Mouse (Mus musculus): ENCODE measurements around the gene Smyd5.

The Smyd5 gene

DNA sequence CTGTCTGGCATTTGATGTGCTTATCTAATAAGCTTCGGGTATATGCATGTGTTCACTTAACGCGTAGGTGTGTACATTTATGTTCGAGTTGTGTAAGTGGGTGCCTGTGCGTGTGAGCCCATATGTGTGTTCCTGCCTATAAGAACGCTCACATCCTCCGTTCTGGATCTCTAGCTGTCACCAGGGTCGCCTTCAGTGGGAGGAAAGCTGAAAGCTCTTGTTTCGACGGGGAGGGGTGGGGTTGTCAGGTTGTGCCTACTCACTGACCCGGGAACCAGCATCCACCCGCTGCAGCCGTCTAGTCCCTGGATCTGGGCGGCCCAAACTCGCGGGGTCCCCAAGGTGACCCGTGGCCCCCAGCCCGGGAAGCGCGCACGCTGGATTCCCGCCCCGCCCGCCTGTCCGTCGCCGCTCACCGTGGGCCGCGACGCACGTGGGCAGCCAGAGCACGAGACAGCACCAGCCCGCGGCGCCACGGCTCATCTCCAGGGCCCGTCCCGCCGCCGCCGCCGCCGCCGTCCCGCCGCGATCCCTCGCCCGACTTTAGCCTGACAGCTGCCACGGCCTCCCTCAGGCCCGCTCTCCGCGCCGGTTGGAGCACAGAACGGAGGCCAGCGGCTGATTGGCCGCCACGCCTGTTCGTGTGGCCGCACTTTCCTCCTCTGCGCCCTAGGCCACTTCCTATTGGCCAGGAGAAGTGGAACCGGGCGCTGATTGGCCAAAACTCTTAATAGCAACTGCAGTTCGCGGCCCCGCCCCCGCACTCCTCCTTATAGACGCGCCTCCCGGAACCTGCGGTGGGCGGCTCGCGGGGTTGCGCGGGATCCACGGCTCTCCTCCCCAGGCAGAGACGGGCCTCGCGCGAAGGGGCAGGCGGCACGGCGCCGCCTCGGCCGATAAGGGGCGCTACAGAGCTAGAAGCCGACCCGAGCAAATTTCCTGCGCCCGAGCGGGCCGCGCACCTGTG is 19.2 kb downstream of the Smyd5 start, which contains the start of gene Cct7:
Gene Cct7, plus strand, starts transcription at position 818 of the 967 bp plus-strand sequence.
- DNase-seq: peak; percentile 99

DNA sequence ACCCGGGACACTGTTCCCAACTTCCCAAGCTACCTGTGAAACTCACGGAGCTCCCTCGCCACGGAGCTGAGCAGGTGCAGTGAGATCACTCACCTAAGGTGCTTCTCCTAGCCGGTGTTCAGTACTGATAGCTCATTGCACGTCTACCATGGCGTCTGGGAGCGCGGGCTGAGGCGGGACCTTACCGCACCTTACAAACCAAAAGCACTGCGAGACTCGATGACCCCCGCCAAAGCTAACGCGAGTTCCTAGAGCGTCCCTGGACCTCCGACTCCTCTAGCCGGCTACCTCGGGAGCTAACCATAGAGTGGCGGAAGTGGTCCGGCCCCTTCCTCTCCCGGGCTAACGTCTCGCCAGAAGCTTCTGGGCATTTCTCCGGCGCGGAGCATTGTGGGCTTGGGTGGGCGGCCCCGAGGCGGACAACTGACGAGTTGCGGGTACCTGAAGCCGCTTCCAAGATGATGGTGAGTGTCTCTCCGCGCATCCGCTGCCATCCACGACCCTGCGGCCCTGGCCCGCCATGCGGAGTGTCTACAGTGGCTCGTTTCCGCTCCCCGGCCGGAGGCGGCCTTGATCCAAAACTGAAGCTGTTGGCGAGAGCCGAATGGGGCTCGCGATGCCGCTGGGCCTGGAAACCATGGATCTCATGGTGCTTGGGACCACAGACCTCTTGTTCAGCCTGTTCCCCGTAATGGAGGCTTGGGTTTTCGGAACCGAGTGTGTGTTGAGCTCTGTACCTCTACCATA is 20.0 kb downstream of the Smyd5 start, which contains the start of gene Pradc1:
Gene Pradc1, minus strand, starts transcription at position 307 of the 747 bp plus-strand sequence.
- DNase-seq: peak; percentile 96

GRCm38 (mm10) chr6:85452411-85452665 is 20.5 kb downstream of the Smyd5 start:
- no peak for DNase-seq

DNA sequence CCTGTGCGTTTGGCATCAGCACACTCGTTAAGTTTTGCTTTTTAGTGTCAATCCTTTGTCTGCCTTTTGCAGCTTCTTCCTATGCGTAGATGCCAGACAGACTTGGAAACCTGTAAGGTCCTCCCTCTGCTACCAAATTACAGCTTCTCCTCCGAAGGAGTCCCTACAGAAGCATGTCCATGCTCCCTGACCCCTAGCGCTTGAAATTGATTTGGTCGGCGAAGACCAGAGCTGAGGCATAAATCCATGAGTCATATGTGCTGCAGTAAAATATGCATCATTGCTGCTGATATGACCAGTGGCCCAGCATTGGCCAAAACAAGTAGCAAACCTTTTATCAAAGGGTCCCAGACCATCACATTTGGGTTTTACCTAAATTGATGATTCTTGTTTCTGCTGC is 21.0 kb downstream of the Smyd5 start:
- DNase-seq: no peak

- no peak for DNase-seq
These were observed 27.8 kb downstream of the Smyd5 start for GRCm38 (mm10) chr6:85459621-85460020.

DNA sequence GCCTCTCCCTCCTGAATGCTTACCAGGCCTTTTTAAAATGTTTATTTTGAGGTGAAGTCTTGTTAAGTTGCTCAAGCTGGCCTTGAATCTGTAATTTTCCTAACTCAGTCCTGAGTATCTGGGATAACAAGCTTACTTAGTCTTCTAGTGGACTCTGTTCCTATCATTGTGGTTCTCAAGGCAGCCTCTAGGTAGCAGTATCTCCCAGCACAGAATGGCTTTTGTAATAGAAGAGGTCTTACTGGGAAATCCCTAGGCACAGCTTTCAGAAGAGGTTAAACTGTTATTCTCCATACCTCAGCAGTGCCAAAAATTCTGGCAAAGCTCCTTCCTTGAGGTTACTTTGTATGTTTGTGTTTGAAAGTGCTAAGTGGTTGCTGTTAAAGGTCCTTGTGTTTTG is 33.6 kb downstream of the Smyd5 start:
- DNase-seq: no peak

DNA sequence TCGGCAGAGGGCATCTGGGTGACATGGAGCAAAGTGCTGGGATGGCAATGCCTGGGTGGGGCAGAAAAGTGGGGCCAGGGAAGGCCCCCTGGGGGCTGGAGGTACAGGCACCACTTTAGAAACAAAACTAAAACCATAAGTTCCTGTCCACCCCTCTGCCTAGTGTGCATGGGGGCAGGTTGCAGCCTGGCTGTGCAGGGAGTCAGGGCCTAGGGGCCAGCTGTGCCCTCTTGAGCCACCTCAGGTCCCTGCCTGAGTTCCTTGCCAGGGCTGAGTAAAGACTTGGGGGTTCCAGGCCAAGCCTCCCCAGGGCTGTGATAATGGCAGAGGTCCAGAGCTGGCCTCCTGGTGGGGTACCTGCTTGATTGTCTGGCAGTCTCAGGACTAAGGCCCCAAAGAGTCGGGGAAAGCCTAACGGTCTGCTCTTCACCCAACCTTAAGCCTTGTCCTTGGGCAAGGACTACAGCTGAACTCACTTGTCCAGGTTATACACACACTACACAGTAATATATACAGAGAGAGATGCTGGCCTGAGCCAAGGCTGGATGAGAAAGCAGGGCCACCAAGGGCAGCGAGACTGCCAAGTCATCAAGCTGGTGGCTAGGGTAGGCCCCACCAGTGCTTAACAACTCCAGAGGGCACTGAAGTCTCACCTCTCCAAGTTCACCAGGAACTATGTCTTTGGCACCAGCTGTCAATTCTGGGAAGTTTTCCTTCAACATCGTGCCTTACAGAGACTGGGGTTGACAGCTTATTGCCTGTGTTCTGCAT is 38.1 kb downstream of the Smyd5 start:
- DNase-seq: no peak

GRCm38 (mm10) chr6:85471962-85472361 is 40.2 kb downstream of the Smyd5 start:
- no peak for DNase-seq

DNA sequence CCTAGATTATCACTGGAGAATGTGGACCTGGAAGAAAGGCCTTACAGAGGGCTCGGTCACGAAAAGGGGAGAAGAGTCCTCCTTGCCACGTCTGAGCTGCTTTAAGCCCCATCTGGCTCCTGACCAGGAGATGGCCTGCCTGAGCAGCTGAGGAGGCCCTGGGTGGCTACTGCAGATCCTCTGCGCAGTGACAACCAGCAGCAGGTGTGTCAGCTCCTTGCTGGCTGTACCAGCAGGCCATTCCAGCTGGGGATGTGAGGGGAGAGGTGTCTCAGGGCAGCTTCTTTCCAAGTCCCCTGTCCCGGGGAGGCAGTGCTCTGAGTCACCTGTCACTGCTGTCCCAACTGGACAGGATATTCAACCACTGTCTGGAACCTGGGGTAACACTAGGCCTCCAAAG is 40.8 kb downstream of the Smyd5 start:
- DNase-seq: no peak

GRCm38 (mm10) chr6:85475581-85475980 is 43.8 kb downstream of the Smyd5 start:
- no peak for DNase-seq

DNA sequence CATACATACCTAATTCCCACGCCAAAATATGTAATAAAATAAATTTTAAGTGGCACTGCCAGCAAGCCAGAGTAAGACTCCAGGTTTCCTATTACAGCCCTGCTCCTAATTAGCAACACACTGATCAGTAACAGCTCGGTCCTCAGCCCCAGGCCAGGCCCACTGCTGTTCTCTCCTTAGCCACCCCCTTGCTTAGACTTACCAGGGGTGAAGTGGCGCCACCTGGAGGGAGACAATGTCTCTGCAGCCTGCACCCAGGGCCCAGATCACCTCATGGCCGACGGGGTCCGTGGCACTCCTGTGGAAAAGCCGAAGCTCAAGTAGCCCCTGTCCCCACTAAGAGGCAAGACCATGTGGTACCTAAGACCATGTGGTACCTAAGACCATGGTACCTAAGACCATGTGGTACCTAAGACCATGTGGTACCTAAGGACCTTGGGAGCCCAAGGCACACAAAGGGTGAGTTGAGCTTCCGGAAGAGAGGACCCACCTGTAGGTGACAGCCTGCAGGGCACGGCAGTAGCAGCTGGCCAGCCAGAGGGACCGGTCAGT is 45.7 kb downstream of the Smyd5 start:
- no peak for DNase-seq

DNA sequence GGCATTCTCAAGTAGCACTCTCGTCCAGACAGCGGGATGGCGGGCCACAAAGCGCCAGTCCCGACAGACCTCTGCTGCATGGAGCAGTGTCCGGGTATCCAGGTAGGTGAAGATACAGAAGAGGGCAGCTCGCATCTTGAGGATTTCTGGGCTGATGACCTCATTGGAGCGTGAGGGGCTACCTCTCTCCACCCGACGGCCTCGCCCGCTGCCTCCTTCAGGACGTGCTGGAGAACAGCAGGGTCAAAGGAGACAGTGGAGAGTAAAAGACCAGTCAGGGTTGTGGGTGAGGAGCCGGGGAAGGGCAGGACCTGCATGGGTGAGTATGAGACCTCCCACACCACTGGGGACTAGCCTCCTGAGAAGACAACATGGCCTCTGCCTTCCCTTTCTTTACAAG is 46.6 kb downstream of the Smyd5 start:
- DNase-seq: no peak

DNA sequence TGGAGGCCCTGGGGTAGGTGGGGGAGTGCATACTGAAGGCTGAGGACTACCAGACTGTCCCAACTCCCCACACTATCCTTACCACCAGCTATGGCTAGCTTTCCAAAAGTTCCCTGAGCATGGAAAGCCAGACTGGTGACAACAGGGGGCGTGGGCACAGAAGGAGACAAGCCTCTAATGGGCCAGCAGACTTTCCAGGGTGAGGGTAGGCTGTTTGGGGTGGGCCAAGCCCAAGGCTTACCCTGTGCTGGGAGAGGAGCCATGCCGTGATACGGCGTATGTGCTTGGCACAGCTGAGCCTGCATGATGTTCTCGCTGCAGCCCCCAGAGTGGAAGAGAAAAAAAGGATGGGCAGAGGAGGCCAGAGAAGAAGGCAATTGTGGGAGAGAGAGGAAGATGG is 48.2 kb downstream of the Smyd5 start:
- DNase-seq: no peak

DNA sequence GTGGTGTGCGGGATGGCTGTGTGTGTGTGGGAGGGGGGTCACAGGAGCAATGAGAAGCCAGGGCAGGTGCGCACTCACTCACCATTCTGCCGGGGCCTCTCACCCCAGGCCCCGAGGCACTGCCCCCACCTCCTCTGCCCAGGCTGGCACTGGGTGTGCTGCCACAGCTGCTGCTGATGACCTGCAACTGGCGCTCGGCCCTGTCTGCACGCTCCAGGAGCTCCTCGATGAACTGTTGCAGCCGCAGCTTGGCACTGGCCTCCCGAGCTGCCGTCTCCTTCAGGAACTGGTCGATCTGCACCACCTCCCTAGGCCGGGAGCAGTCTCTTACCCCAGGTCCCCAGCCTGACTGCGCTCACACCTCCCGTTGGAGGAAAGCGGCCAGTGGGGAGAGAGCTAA is 48.9 kb downstream of the Smyd5 start:
- no peak for DNase-seq

- no peak for DNase-seq
These were observed 52.3 kb downstream of the Smyd5 start for GRCm38 (mm10) chr6:85483843-85484721.

DNA sequence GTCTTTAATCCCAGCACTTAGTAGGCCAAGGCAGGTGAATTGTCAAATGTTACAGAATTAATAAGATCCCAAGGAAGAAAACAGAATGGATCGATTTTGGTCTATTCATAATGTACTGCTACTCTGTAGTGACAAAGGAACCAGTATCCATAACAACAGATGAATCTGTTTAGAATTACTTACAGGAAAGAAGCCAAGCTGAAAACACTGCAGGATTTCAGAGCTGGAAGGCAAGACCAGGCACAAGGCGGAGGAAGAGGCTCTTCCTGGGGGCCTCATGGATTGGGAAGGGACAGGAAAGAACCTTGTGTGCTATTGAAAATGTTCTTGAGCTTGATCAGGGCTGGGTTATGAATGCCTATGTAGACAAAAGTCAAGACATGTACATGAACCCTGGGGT is 53.9 kb downstream of the Smyd5 start:
- no peak for DNase-seq

- DNase-seq: no peak
These were observed 56.7 kb downstream of the Smyd5 start for GRCm38 (mm10) chr6:85488510-85488909.

- no peak for DNase-seq
These were observed 57.9 kb downstream of the Smyd5 start for GRCm38 (mm10) chr6:85489717-85490116.

DNA sequence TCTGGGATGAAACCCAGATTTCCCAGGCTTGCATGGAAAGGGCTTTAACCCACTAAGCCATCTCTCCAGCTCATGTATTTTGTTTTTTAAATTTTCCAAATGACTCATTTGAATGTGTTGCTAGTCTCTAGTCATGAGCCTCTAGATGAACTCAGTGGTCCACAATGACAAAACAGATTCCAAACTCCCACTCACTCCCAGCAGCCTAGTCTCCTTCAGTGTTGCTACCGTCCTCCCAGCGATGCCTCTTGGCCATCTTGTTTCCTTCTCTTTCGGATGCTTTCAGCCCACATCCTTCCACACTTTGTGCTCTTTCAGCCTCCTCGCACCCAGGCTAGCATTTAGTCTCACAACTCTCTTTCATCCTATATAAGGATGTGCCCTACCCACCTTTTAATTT is 58.5 kb downstream of the Smyd5 start:
- no peak for DNase-seq

- DNase-seq: no peak
These were observed 59.8 kb downstream of the Smyd5 start for GRCm38 (mm10) chr6:85491606-85492005.
